ENCODE assay signal across 24 mouse cellular contexts in genomic region chr9:105681386-105681785, GRCm38 (mm10). TPM values are rescaled to one million over a fixed set of nuclear protein-coding genes. Genes with fewer than 3 reads are reported as not detected.
A peak's percentile ranks its signal among the peaks of the same experiment; 100 is the strongest.
DNase-seq lines count a peak whose midpoint lies in the region; ATAC-seq and TF ChIP-seq lines count a peak whose summit lies in the region.
"Had no signal": no experiment of that assay in that cellular context is flagged by ENCODE, and none has a peak within 500 bp of the region (broad histone marks: within the 10 kb centered on the region; RNA-seq: fewer than 3 reads in every experiment).

No protein-coding gene starts in this region.

- WGBS in hindbrain, embryonic 11.5 days, result 89% methylated on average over 7 of the region's 7 CpGs
- 90% methylated on average over 7 of the region's 7 CpGs for WGBS in hindbrain, embryonic 10.5 days
- 41% methylated on average over 7 of the region's 7 CpGs for WGBS in forebrain, embryonic 15.5 days
- 34% methylated on average over 7 of the region's 7 CpGs for WGBS in hindbrain, embryonic 15.5 days
- WGBS in neural tube, embryonic 13.5 days, result 44% methylated on average over 7 of the region's 7 CpGs
- WGBS in lung, postnatal 0 days, result 93% methylated on average over 7 of the region's 7 CpGs

- intact Hi-C loops in gastrocnemius, postnatal 14 days (cut with DNase I; ENCODE audit: low total_unique reads), result no loop called here

- TF ChIP-seq EP300 in lung, postnatal 0 days (IDR thresholded peaks at IDR 0.05), result no peak

- H3K4me2 ChIP-seq in hindbrain, embryonic 11.5 days (replicated peaks; ENCODE audit: low read depth, low read length), result no peak overlapping the region
- no peak overlapping the region for H3K4me2 ChIP-seq in forebrain, embryonic 15.5 days (replicated peaks)
- no peak overlapping the region for H3K4me2 ChIP-seq in hindbrain, embryonic 15.5 days
- no peak overlapping the region for H3K4me2 ChIP-seq in neural tube, embryonic 13.5 days
- H3K4me2 ChIP-seq in lung, postnatal 0 days (replicated peaks; ENCODE audit: low read depth, low read length), result no peak overlapping the region
- H3K4me2 ChIP-seq: embryonic facial prominence, embryonic 12.5 days; intestine, embryonic 15.5 days; liver, embryonic 15.5 days; lung, embryonic 15.5 days had no signal

- H3K36me3 ChIP-seq in hindbrain, embryonic 11.5 days (ENCODE audit: control insufficient read depth, insufficient read depth, low read length), result peaks cover 5% of the 10 kb centered on the region; the same call in 1 of the 2 replicates
- H3K36me3 ChIP-seq in hindbrain, embryonic 10.5 days, result peaks cover 94% of the 10 kb centered on the region
- peaks cover 38% of the 10 kb centered on the region; the same call in 1 of the 2 replicates for H3K36me3 ChIP-seq in forebrain, embryonic 15.5 days
- H3K36me3 ChIP-seq in hindbrain, embryonic 15.5 days, result peaks cover 28% of the 10 kb centered on the region
- peaks cover 71% of the 10 kb centered on the region for H3K36me3 ChIP-seq in neural tube, embryonic 13.5 days
- peaks cover 28% of the 10 kb centered on the region; the same call in 1 of the 2 replicates for H3K36me3 ChIP-seq in lung, postnatal 0 days (ENCODE audit: insufficient read depth, low read length)

- H3K27me3 ChIP-seq in hindbrain, embryonic 11.5 days (ENCODE audit: control insufficient read depth, insufficient read depth, low read length), result no peaks in the 10 kb centered on the region
- H3K27me3 ChIP-seq in hindbrain, embryonic 10.5 days (ENCODE audit: insufficient read depth, poor library complexity, severe bottlenecking), result no peaks in the 10 kb centered on the region
- H3K27me3 ChIP-seq in forebrain, embryonic 15.5 days, result no peaks in the 10 kb centered on the region
- H3K27me3 ChIP-seq in hindbrain, embryonic 15.5 days, result no peaks in the 10 kb centered on the region
- no peaks in the 10 kb centered on the region for H3K27me3 ChIP-seq in neural tube, embryonic 13.5 days
- H3K27me3 ChIP-seq in lung, postnatal 0 days (replicated peaks; ENCODE audit: insufficient read depth, low read length), result no peaks in the 10 kb centered on the region
- H3K27me3 ChIP-seq: embryonic facial prominence, embryonic 12.5 days; intestine, embryonic 15.5 days; liver, embryonic 15.5 days; lung, embryonic 15.5 days had no signal

- no peak for TF ChIP-seq CTCF in lung, postnatal 0 days (IDR thresholded peaks at IDR 0.05)

- H3K4me1 ChIP-seq in hindbrain, embryonic 11.5 days (replicated peaks; ENCODE audit: control insufficient read depth, insufficient read depth, low read length), result no peaks in the 10 kb centered on the region
- H3K4me1 ChIP-seq in hindbrain, embryonic 10.5 days (replicated peaks), result no peaks in the 10 kb centered on the region
- peaks cover 4% of the 10 kb centered on the region for H3K4me1 ChIP-seq in forebrain, embryonic 15.5 days
- peaks cover 12% of the 10 kb centered on the region for H3K4me1 ChIP-seq in hindbrain, embryonic 15.5 days (replicated peaks)
- H3K4me1 ChIP-seq in neural tube, embryonic 13.5 days (replicated peaks), result peaks cover 19% of the 10 kb centered on the region
- H3K4me1 ChIP-seq in lung, postnatal 0 days (ENCODE audit: insufficient read depth, low read depth, low read length), result no peaks in the 10 kb centered on the region
- H3K4me1 ChIP-seq: embryonic facial prominence, embryonic 12.5 days; intestine, embryonic 15.5 days; limb, embryonic 10.5 days; liver, embryonic 15.5 days; lung, embryonic 15.5 days had no signal

- H3K27ac ChIP-seq in hindbrain, embryonic 11.5 days (ENCODE audit: low read depth, low read length), result 0 out of 2 replicates have a peak overlapping the region, but pooled peaks have one; percentile 42
- H3K27ac ChIP-seq in hindbrain, embryonic 10.5 days, result no peak overlapping the region
- H3K27ac ChIP-seq in forebrain, embryonic 15.5 days (replicated peaks), result peak overlapping the region; percentile 79
- H3K27ac ChIP-seq in hindbrain, embryonic 15.5 days (replicated peaks), result peak overlapping the region; percentile 63
- H3K27ac ChIP-seq in neural tube, embryonic 13.5 days (replicated peaks), result peak overlapping the region; percentile 81
- H3K27ac ChIP-seq in lung, postnatal 0 days (ENCODE audit: low read length), result no peak overlapping the region
- H3K27ac ChIP-seq: embryonic facial prominence, embryonic 12.5 days; gastrocnemius, adult 2 months; heart, embryonic 10.5 days; intestine, embryonic 15.5 days; limb, embryonic 10.5 days; liver, embryonic 15.5 days; lung, embryonic 15.5 days; macrophage had no signal

- H3K4me3 ChIP-seq in hindbrain, embryonic 11.5 days (ENCODE audit: low read depth, low read length), result no peak overlapping the region
- H3K4me3 ChIP-seq in hindbrain, embryonic 10.5 days, result no peak overlapping the region
- H3K4me3 ChIP-seq in forebrain, embryonic 15.5 days, result no peak overlapping the region
- H3K4me3 ChIP-seq in hindbrain, embryonic 15.5 days, result no peak overlapping the region
- no peak overlapping the region for H3K4me3 ChIP-seq in neural tube, embryonic 13.5 days
- no peak overlapping the region for H3K4me3 ChIP-seq in lung, postnatal 0 days (ENCODE audit: low read depth, low read length)
- H3K4me3 ChIP-seq: embryonic facial prominence, embryonic 12.5 days; gastrocnemius, adult 2 months; heart, embryonic 10.5 days; intestine, embryonic 15.5 days; limb, embryonic 10.5 days; liver, embryonic 15.5 days; lung, embryonic 15.5 days; myocyte had no signal

- DNase-seq in hindbrain, embryonic 11.5 days (ENCODE audit: low spot score), result no peak
- no peak for DNase-seq in hindbrain, embryonic 10.5 days (ENCODE audit: low spot score)
- DNase-seq in gastrocnemius, postnatal 14 days, result no peak
- DNase-seq in lung, postnatal 0 days (ENCODE audit: low spot score), result no peak
- no peak for DNase-seq in spleen, adult 18-20 months
- DNase-seq: cerebellum, adult 2 months; cerebellum, postnatal 25 days; gastrocnemius, adult 2 months; heart, postnatal 4 days; kidney, adult 8-10 months; kidney, postnatal 10 days; liver; right cerebral cortex, postnatal 25 days had no signal

- no peak overlapping the region for H3K9ac ChIP-seq in hindbrain, embryonic 11.5 days (ENCODE audit: low read depth, low read length)
- H3K9ac ChIP-seq in forebrain, embryonic 15.5 days (replicated peaks), result no peak overlapping the region
- H3K9ac ChIP-seq in hindbrain, embryonic 15.5 days, result no peak overlapping the region
- peak overlapping the region; percentile 13; the same call in 1 of the 2 replicates for H3K9ac ChIP-seq in neural tube, embryonic 13.5 days
- H3K9ac ChIP-seq in lung, postnatal 0 days (replicated peaks; ENCODE audit: low read depth), result no peak overlapping the region
- H3K9ac ChIP-seq: embryonic facial prominence, embryonic 12.5 days; intestine, embryonic 15.5 days; liver, embryonic 15.5 days; lung, embryonic 15.5 days had no signal

- ATAC-seq in hindbrain, embryonic 11.5 days (ENCODE audit: low FRiP score), result 0 out of 2 replicates have a peak, but pooled peaks have one; percentile 25
- ATAC-seq in forebrain, embryonic 15.5 days (replicated peaks), result peak; percentile 87
- peak; percentile 87 for ATAC-seq in hindbrain, embryonic 15.5 days (ENCODE audit: low FRiP score, low read depth)
- ATAC-seq in neural tube, embryonic 13.5 days (ENCODE audit: low read depth), result peak; percentile 86
- ATAC-seq in lung, postnatal 0 days, result no peak
- ATAC-seq: intestine, embryonic 15.5 days had no signal

- no peaks in the 10 kb centered on the region for H3K9me3 ChIP-seq in hindbrain, embryonic 11.5 days (ENCODE audit: control insufficient read depth, low read length)
- H3K9me3 ChIP-seq in hindbrain, embryonic 10.5 days, result no peaks in the 10 kb centered on the region
- no peaks in the 10 kb centered on the region for H3K9me3 ChIP-seq in forebrain, embryonic 15.5 days
- no peaks in the 10 kb centered on the region for H3K9me3 ChIP-seq in hindbrain, embryonic 15.5 days
- no peaks in the 10 kb centered on the region for H3K9me3 ChIP-seq in neural tube, embryonic 13.5 days
- H3K9me3 ChIP-seq in lung, postnatal 0 days (ENCODE audit: low read length), result no peaks in the 10 kb centered on the region
- H3K9me3 ChIP-seq: embryonic facial prominence, embryonic 12.5 days; heart, embryonic 10.5 days; intestine, embryonic 15.5 days; limb, embryonic 10.5 days; liver, embryonic 15.5 days; lung, embryonic 15.5 days had no signal

RNA-seq across cellular contexts. Expression of gene Pik3r4, which starts 38.6 kb away (rescaled TPM):
- polyA plus RNA-seq in hindbrain, embryonic 11.5 days (2014; fragmentation: Nextera tagmentation; extraction: Ambion mirVana), result 23.0 and 26.8 TPM in 2 replicates
- polyA plus RNA-seq in hindbrain, embryonic 10.5 days (2016; fragmentation: Nextera tagmentation; extraction: Ambion mirVana), result 22.5 and 22.6 TPM in 2 replicates
- 19.0 and 19.7 TPM in 2 replicates for polyA plus RNA-seq in forebrain, embryonic 15.5 days (2015; fragmentation: Nextera tagmentation; extraction: Ambion mirVana)
- 16.3 and 18.0 TPM in 2 replicates for polyA plus RNA-seq in hindbrain, embryonic 15.5 days (2015; fragmentation: Nextera tagmentation; extraction: Ambion mirVana)
- polyA plus RNA-seq in neural tube, embryonic 13.5 days (2015; fragmentation: Nextera tagmentation; extraction: Ambion mirVana), result 19.4 and 20.7 TPM in 2 replicates
- 10 to 100 TPM; 10.9 to 11.6 TPM for total RNA-seq in gastrocnemius, postnatal 14 days (2021)
- polyA plus RNA-seq in lung, postnatal 0 days (2015; fragmentation: Nextera tagmentation; extraction: Ambion mirVana), result 16.4 and 17.6 TPM in 2 replicates

Comparison
In these comparisons a context has a peak if more than half of its experiments do, and no peak if none do; other contexts are left out.
1. H3K27ac ChIP-seq: peak in hindbrain, embryonic 11.5 days (single experiment), forebrain, embryonic 15.5 days (single experiment), hindbrain, embryonic 15.5 days (single experiment) and neural tube, embryonic 13.5 days (single experiment); none in hindbrain, embryonic 10.5 days (single experiment) and lung, postnatal 0 days (single experiment).